Mouse (Mus musculus) frontal cortex, postnatal 14 days (tissue): Measurements from ENCODE around the gene Chrnb2.

Source experiments
- DNase-seq, 2 experiments: peaks; one replicate each; pipeline ENCODE4 v3.0.0; 2022; ENCODE audit warnings: low spot score in 2 of 2

The Chrnb2 gene

GRCm38 (mm10) chr3:89776001-89776400 is 11.6 kb upstream of the Chrnb2 start:
- no peak for DNase-seq

DNA sequence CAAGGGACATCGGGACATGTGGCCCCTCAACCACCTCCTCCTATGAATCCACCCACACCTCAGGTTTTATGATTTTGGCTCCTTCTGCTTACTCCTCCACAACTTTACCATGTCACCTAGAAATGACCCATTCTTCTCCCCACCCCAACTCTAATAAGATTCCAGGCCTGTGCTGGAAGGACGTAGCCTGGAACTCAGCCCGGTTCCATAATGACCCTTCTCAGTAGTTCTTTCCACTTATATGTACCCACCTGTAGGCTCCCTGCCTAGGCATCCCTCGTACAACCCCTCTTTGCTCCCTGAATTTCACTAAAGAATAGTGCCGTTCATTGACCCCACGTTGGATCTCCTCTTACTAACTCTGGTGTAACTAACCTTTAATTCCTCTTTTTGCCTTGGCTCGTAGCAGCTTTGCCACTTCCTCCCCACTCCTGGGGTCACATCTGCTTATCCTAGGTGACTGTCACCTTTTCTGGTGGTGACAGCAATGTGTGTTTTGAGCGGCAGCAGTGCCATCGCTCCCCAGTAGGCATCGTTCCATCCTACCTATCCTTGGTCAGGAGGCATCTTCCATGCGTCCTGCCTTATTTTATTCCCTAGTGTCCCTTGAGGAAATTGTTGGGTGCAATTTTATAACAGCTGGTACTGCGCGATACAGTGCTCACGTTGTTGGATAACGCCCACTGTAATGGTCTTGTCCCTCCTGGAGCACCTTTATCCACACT is 10.0 kb upstream of the Chrnb2 start:
- DNase-seq, result no peak

- peak in 1 of 2 experiments; percentile 31 for DNase-seq
These were observed 9.3 kb upstream of the Chrnb2 start for GRCm38 (mm10) chr3:89773740-89774211.

- peak; percentile 97 for DNase-seq
These were observed 8.7 kb upstream of the Chrnb2 start, which contains the start of gene Ube2q1 for GRCm38 (mm10) chr3:89772968-89773709. Ube2q1 (plus strand) TSS chr3:89773616.

DNA sequence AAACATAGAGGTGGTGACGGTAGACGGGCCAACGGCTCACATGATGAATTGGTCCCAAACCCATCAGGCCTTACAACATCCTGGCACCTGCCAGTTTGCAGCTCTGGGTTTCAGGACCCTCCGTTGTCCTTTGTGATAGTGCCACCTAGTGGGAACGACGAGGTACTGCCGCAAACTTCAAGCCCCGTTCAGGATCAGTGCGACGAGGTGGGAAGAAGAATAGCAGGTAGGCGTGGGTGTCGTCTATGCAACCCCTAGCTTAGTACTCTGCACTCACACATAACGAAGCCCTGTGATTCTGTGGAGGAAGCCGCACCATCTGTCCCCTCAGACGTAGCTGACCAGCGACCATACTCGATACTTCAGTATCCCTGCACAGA is 8.1 kb upstream of the Chrnb2 start:
- DNase-seq, result peak; percentile 81 to 83

- DNase-seq, result no peak
These were observed 6.1 kb upstream of the Chrnb2 start for GRCm38 (mm10) chr3:89770425-89771002.

DNA sequence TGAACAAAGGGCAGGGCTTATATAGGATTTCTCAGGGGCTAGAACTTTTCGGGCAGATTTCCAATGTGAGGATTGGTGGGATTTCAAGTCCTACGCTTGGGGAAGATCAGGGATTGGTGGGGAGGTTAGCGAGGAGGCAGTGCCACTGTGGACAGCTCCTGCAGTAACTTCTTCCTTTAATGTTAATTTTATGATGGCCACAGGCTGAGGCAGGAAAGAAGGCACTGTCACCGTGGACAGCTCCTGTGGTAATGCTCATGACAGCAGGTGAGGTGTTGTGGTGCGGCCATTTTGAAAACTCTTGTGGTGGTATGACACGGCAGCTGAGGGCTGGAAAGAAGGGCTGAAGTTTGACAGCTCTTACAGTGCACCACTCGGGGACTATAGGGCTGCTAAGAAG is 5.2 kb upstream of the Chrnb2 start:
- no peak for DNase-seq

- no peak for DNase-seq
These were observed 4.6 kb downstream of the Chrnb2 start for GRCm38 (mm10) chr3:89759786-89760185.

DNA sequence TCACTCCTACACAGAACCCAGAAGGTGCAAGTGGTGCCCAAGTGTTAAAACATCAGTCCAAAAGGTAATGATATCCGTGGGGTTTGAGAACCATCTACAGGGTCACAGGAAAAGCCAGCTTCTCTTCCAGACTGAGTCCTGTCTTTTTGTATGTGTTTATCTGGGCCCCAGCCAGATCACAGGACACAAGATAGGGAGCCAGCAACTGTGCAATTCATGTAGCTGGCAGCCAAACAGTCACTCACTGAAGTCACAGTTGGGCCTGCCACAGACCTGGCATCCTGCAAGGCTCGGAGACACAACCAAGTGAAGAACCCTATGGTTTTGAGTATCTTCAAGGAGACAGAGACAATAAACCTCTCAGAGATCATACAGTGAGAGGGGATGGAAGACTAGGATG is 6.6 kb downstream of the Chrnb2 start:
- DNase-seq, result no peak

GRCm38 (mm10) chr3:89755283-89755682 is 9.1 kb downstream of the Chrnb2 start:
- no peak for DNase-seq

DNA sequence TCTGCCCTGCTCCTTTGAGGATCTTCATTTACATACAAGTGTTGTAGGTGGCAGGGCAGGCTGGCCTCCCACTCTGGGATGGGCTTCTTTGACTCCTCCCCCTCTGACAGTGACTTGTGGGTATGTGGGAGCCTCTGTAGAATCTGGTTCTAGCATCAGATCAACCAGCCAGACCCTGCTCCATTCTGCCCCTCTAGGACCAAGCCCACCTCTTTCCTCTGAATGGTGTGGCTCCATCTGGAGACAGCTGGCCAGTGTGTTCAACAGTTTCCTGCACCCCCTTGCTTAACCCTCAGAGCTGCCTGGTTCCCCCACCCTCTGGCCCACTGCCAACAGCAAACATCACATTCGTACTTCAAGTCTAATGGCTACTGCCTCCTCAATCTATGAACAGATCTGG is 12.1 kb downstream of the Chrnb2 start:
- DNase-seq, result no peak

DNA sequence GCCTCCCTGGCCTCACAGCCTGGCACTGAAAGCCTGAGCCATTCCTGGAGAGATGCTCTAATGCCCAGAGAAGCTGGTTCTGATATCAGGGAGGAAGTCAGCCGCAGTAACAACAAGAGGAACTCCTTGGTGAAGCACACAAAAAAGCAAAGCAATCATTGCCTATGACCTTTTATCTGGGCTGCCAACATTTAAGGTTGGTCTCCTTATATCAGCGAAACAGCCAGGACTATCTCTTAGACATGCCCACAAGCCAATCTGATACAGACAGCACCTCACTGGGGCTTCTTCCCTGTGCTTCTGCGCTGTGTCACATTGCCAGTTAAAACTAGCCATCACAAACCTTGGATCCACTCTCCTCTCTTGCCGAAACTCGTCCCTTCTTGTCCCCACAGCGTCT is 25.9 kb downstream of the Chrnb2 start:
- no peak for DNase-seq

- no peak for DNase-seq
These were observed 32.3 kb downstream of the Chrnb2 start for GRCm38 (mm10) chr3:89732091-89732490.

DNA sequence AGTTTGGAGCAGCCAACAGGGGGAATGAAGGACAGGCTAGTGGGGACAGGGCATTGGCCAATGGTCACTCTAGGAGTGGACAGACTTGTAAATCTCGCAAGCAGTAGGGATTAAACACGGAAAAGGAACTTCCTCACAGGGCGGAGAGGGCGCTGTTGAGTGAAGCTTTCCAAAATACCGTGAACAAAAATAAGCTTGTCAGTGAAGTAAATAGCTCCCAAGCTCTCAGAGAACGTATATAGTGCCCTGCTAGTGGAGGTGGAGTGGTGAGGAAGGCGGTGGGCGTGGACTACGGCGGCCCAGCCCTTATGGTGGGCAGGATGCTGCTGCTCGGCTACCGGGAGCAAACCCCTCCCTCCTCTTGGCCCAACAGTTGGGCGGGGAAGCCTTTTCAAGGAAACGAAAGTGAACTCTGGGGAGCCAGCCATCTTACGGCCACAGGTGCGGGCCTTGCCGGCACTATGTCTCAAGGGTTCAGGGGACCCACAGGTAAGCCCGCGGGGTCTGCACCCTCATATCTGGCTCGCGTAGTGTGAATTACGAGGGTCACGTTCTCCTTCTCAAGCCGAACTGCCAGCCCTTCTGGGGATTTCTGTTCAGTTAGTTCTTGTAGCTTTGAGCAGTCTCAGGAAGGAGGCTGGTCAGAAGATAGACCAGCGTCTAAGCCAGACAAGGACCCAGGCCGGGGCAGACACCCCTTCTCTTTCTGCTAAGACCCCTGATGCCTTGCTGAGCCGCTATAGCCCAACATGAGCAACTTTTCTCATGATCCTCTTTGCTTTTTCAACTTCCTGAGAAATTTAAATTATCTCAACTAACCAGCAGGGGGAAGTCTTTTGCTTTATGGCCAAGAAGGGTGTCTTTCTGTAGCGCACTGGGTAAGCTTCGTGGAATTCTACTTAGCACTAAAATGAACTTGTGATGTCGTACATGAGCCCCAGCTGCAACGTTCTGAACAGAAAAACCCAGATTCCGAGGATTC is 33.8 kb downstream of the Chrnb2 start:
- peak in 1 of 2 experiments; percentile 53 for DNase-seq

- DNase-seq, result no peak
These were observed 35.6 kb downstream of the Chrnb2 start for GRCm38 (mm10) chr3:89728848-89729247.

- DNase-seq, result peak in 1 of 2 experiments; percentile 23
These were observed 37.4 kb downstream of the Chrnb2 start for GRCm38 (mm10) chr3:89727028-89727427.

DNA sequence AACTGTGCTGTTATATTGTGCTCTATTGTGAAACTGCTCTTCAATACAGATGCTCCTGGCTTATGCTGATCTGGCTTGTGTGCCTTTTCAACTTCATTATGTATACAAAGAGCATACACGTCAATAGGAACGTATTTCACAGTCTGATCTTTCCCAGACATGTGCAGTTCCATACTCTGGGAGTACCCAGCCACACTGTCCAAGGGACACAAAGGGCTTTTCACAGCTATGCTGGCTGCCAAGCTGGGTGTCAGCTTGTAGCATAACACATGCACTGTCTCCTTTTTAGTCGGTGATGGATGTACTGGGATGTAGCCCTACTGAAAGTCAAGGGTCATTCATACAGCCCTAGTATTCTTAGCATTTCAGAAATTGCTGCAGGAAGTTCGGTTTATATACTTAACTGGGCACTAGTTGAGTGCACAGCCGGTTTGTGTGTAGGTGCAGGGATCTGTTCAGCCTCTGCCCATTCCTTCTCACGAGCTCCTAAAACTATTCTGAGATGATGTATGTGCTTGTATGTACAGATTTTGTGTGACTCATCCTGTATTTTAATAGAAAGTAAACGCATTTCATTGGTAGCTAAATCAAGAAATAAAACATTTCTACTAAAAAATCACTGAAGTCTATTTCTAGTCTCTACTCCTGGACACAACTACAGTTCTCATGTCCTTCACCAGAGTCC is 40.9 kb downstream of the Chrnb2 start:
- DNase-seq, result no peak

- no peak for DNase-seq
These were observed 42.4 kb downstream of the Chrnb2 start for GRCm38 (mm10) chr3:89722032-89722431.

DNA sequence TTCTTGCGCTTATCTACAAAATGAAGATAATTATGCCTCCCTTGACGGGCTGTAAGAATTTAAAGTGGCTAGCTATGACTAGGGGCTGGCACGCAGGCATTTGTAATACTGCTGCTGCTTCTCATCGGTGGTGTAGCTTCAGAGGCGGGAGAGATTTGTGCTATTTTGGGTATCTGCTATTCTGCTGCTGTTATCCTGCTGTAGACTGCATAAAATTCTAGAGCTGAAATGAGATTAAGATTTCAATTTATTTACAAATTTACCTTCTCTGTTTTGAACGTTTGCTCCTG is 48.5 kb downstream of the Chrnb2 start:
- DNase-seq, result no peak

GRCm38 (mm10) chr3:89715207-89715966 is 49.0 kb downstream of the Chrnb2 start:
- peak in 1 of 2 experiments; percentile 39 for DNase-seq
